Mouse (Mus musculus) bone marrow macrophage, adult 2 months (primary cell): ENCODE data around the gene Slc25a33.

Experiments
- CTCF ChIP-seq: IDR thresholded peaks from 2 replicates; pipeline ENCODE4 v1.5.1; 2012; ENCODE audit warnings: low read depth, mild to moderate bottlenecking, low read length, moderate library complexity
- POLR2A ChIP-seq: IDR thresholded peaks from 2 replicates; pipeline ENCODE4 v1.6.1; 2012; ENCODE audit warnings: mild to moderate bottlenecking, low read depth, low read length, borderline replicate concordance

DNA sequence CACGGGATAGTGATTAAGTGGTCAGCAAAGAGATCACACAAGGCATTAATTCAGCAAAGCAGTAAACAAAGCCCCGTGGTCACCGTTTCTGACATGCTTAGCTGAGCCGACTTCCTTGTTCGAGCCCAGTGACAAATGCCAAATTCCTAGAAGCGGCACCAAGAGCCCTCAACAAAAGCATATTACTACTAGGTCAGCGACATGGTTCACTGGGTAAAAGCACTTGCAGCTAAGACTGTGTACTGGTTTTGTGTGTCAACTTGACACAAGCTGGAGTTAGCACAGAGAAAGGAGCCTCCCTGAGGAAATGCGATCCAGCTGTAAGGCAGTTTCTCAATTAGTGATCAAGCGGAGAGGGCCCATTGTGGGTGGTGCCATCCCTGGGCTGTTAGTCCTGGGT lies 28.2 kb upstream of the Slc25a33 start:
- TF ChIP-seq CTCF (no peak), POLR2A (no peak)
